Mouse (Mus musculus): ENCODE data around the gene Numb.

- no peak for TF ChIP-seq ZNF384 (IDR thresholded peaks at IDR 0.05; ENCODE audit: low read depth, low read length)
- TF ChIP-seq MAFK (IDR thresholded peaks at IDR 0.05; ENCODE audit: insufficient read depth, low read depth, low read length) = no peak
- no peak for TF ChIP-seq ZC3H11A (IDR thresholded peaks at IDR 0.05; ENCODE audit: borderline replicate concordance, low read depth, low read length)
Observed at GRCm38 (mm10) chr12:83927747-83928146, 6.0 kb upstream of the Numb start.
